Mouse (Mus musculus): ENCODE results near the gene 1110012L19Rik. TPM values are rescaled to one million over a fixed set of nuclear protein-coding genes. Genes with fewer than 3 reads are reported as not detected.
A peak's percentile ranks its signal among the peaks of the same experiment; 100 is the strongest.
"Not testable (repeated sequence)": the region's sequence is repeated elsewhere in the genome, so short reads cannot be mapped to it uniquely, and the experiment has no call there.

Gene 1110012L19Rik
- polyA plus RNA-seq (2015; fragmentation: Nextera tagmentation; extraction: Ambion mirVana): 26.7 and 30.3 TPM in 2 replicates

DNA sequence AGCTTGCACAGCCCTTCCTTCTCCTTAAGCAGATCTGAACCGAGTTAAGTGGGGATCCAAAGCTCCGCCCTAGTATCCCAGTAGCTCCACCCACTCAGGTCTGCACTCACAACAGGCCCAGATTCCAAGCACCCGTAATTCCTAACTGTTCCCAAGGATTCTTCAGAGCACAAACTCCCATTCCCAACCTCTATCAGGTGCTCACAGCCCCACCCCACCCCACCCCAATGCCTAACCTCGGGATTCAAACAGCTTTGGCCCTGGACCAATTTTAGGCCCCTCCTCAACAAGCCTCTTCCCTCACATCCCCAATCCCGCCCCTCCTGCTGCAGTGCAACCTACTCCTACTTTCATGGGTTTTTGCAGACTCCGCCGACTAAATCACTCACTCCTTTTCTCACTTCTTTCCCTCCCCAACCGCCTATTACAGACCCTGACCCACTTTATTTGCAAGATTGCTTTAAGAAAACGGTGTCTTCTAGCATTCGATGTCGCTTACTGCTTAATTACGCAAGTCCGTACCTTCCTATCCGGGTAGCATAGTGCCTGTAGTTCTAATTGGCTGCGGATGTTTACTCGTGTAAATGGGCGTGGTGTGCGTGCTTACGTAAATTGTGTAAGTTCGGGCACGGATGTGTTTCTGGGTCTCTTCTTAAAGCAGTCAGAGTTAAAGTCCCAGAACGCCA, at the start of gene 1110012L19Rik:
TSS of gene 1110012L19Rik (plus strand) at position 602 of the 686 bp plus-strand sequence.
- Histone ChIP-seq H3K27me3 (no peaks in the 10 kb centered on the region), H3K4me1 (no peaks in the 10 kb centered on the region), H3K9me3 (no peaks in the 10 kb centered on the region), H3K27ac (peak within 1 kb of the TSS; percentile 89), H3K36me3 (peaks cover 6% of the 10 kb centered on the region; the same call in 1 of the 2 replicates), H3K4me3 (peak within 1 kb of the TSS; percentile 51), H3K9ac (peak within 1 kb of the TSS; percentile 42; the same call in 1 of the 2 replicates), H3K4me2 (peak within 1 kb of the TSS; percentile 44)
- ATAC-seq (ENCODE audit: insufficient number of reproducible peaks, low FRiP score, low TSS enrichment, low read depth): peak; percentile 86
- 20% methylated on average over 22 of the region's 22 CpGs for WGBS

GRCm38 (mm10) chrX:70362985-70363384, 22.7 kb upstream of the 1110012L19Rik start:
- Histone ChIP-seq H3K9me3 (no peaks in the 10 kb centered on the region), H3K4me3 (no peak overlapping the region), H3K4me1 (0 out of 2 replicates have a peak, but pooled peaks cover 4% of the 10 kb centered on the region), H3K9ac (no peak overlapping the region), H3K27me3 (no peaks in the 10 kb centered on the region), H3K4me2 (no peak overlapping the region), H3K36me3 (peaks cover 13% of the 10 kb centered on the region; the same call in 1 of the 2 replicates), H3K27ac (no peak overlapping the region)
- 90% methylated on average over 7 of the region's 7 CpGs for WGBS
- ATAC-seq (ENCODE audit: insufficient number of reproducible peaks, low FRiP score, low TSS enrichment, low read depth): no peak

DNA sequence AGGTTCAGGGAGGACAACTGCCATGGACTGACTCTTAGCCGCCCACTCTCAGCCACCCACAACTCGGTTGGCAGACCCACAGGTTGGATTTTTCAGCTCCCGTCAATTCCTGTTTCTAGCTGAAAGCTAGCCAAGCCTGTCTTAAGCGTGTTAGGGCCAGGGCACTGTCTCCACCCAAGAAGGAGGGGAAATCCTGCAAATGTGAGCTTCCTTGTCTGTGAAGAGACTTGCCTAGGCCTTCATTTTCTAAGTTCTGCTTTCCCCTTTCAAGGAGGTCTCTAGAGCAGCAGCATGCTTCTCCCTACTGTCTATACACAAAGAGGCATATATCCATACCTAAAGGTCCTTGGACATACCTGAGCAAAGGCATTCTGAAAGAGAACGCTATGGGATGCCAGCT, 22.2 kb upstream of the 1110012L19Rik start:
- H3K9me3 ChIP-seq: no peaks in the 10 kb centered on the region
- WGBS: 69% methylated on average over 5 of the region's 5 CpGs
- peaks cover 13% of the 10 kb centered on the region; the same call in 1 of the 2 replicates for H3K36me3 ChIP-seq
- H3K4me1 ChIP-seq: 0 out of 2 replicates have a peak, but pooled peaks cover 4% of the 10 kb centered on the region
- H3K4me2 ChIP-seq: peak overlapping the region; percentile 38; the same call in 1 of the 2 replicates
- H3K27me3 ChIP-seq: no peaks in the 10 kb centered on the region
- no peak for ATAC-seq (ENCODE audit: insufficient number of reproducible peaks, low FRiP score, low TSS enrichment, low read depth)
- H3K9ac ChIP-seq: no peak overlapping the region
- peak overlapping the region; percentile 49; the same call in 1 of the 2 replicates for H3K4me3 ChIP-seq
- no peak overlapping the region for H3K27ac ChIP-seq

DNA sequence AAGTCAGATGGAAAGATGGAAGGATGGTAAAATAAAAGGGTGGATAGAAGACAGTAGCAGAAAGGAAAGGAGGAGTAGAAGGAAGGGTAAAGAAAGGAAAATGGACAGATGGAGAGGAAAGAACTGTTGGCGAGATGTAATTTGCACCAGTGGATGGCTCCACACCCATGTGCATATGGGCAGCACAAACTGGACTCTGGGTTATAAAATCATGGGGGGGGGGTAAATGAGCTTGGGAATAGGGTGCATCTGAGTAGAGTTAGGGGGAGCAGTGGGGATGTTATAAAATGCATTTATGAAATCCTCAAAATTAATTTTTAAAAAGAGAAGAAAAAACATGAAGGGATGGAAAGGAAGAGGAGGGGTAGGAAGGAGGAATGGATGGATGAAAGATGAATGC, 21.5 kb upstream of the 1110012L19Rik start:
- no peak for ATAC-seq (ENCODE audit: insufficient number of reproducible peaks, low FRiP score, low TSS enrichment, low read depth)
- 0 out of 2 replicates have a peak, but pooled peaks cover 4% of the 10 kb centered on the region for H3K4me1 ChIP-seq
- H3K4me3 ChIP-seq: peak overlapping the region; percentile 49
- H3K4me2 ChIP-seq: peak overlapping the region; percentile 38
- H3K27me3 ChIP-seq: no peaks in the 10 kb centered on the region
- 77% methylated on average over 1 of the region's 1 CpGs for WGBS
- H3K9ac ChIP-seq: peak overlapping the region; percentile 35; the same call in 1 of the 2 replicates
- no peaks in the 10 kb centered on the region for H3K9me3 ChIP-seq
- peaks cover 12% of the 10 kb centered on the region; the same call in 1 of the 2 replicates for H3K36me3 ChIP-seq
- no peak overlapping the region for H3K27ac ChIP-seq

GRCm38 (mm10) chrX:70364661-70365613, 20.7 kb upstream of the 1110012L19Rik start, which contains the start of gene Ids:
Ids (minus strand) TSS chrX:70365084.
- Histone ChIP-seq H3K4me3 (peak within 1 kb of the TSS; percentile 49), H3K27ac (peak within 1 kb of the TSS; percentile 68; the same call in 1 of the 2 replicates), H3K4me2 (peak within 1 kb of the TSS; percentile 39), H3K4me1 (0 out of 2 replicates have a peak, but pooled peaks cover 4% of the 10 kb centered on the region), H3K36me3 (peaks cover 6% of the 10 kb centered on the region; the same call in 1 of the 2 replicates), H3K27me3 (no peaks in the 10 kb centered on the region), H3K9me3 (no peaks in the 10 kb centered on the region), H3K9ac (peak within 1 kb of the TSS; percentile 35; the same call in 1 of the 2 replicates)
- peak; percentile 84 for ATAC-seq (ENCODE audit: insufficient number of reproducible peaks, low FRiP score, low TSS enrichment, low read depth)
- WGBS: 13% methylated on average over 45 of the region's 45 CpGs

DNA sequence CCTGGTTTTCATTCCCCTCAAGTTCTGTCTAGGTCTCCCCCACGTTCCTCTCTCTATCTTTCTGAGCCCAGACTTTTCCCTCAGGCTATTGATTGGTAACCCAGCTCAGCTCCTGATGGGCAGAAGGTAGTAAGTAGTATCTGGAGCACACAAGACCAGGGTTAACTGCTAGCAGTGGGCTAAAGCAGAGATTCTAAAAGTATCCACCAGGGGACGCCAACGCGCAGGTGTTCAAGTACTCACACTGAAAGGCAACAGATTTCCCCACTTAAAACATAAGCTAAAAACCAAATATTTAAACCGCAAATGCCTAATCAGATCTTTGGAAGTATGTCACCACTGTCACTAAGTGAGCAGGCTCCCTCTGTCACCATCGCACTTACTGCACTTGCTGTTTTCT, 15.9 kb upstream of the 1110012L19Rik start:
- H3K27ac ChIP-seq; H3K4me2 ChIP-seq; H3K9ac ChIP-seq; H3K4me3 ChIP-seq; H3K9me3 ChIP-seq; ATAC-seq (ENCODE audit: insufficient number of reproducible peaks, low FRiP score, low TSS enrichment, low read depth); H3K4me1 ChIP-seq; H3K36me3 ChIP-seq; H3K27me3 ChIP-seq: not testable (repeated sequence)
- 42% methylated on average over 2 of the region's 6 CpGs for WGBS

- not testable (repeated sequence) for H3K4me2 ChIP-seq; H3K4me1 ChIP-seq; H3K4me3 ChIP-seq; ATAC-seq (ENCODE audit: insufficient number of reproducible peaks, low FRiP score, low TSS enrichment, low read depth); H3K9me3 ChIP-seq; H3K27ac ChIP-seq; H3K36me3 ChIP-seq; H3K27me3 ChIP-seq; H3K9ac ChIP-seq
- WGBS: 63% methylated on average over 5 of the region's 6 CpGs
These were observed 11.1 kb upstream of the 1110012L19Rik start for GRCm38 (mm10) chrX:70374469-70375110.

- peak; percentile 16 for ATAC-seq (ENCODE audit: insufficient number of reproducible peaks, low FRiP score, low TSS enrichment, low read depth)
- WGBS: 54% methylated on average over 3 of the region's 3 CpGs
- Histone ChIP-seq H3K4me1 (no peaks in the 10 kb centered on the region), H3K4me3 (peak overlapping the region; percentile 51), H3K9ac (no peak overlapping the region), H3K27ac (peak overlapping the region; percentile 89), H3K9me3 (no peaks in the 10 kb centered on the region), H3K4me2 (peak overlapping the region; percentile 41), H3K27me3 (no peaks in the 10 kb centered on the region), H3K36me3 (peaks cover 6% of the 10 kb centered on the region; the same call in 1 of the 2 replicates)
These were observed 781 bp upstream of the 1110012L19Rik start for GRCm38 (mm10) chrX:70384917-70385275.

GRCm38 (mm10) chrX:70385962-70386351, 280 bp downstream of the 1110012L19Rik start:
- Histone ChIP-seq H3K9me3 (no peaks in the 10 kb centered on the region), H3K27ac (peak overlapping the region; percentile 89), H3K4me3 (peak overlapping the region; percentile 51), H3K9ac (peak overlapping the region; percentile 42; the same call in 1 of the 2 replicates), H3K4me2 (peak overlapping the region; percentile 44), H3K36me3 (peaks cover 6% of the 10 kb centered on the region; the same call in 1 of the 2 replicates), H3K4me1 (no peaks in the 10 kb centered on the region), H3K27me3 (no peaks in the 10 kb centered on the region)
- WGBS: 17% methylated on average over 11 of the region's 11 CpGs
- ATAC-seq (ENCODE audit: insufficient number of reproducible peaks, low FRiP score, low TSS enrichment, low read depth): no peak

DNA sequence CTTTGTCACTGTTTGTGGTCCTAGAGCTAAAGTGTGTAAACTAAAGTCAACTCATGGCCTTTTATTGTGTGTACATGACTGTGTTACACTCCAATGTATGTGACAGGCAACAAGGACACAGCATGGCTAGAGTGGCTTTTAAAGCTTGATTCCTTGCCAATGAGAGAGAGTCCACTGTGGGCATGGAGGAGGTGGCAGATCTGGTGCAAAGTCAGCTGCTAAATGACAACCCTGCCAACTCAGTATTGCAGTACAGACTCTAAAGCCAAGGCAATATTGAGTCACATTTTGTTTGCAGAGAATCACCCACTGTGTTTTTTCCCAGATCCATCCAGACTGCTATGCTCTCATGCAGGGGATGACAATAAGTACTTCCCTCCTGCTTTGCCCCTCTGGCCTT, 7.0 kb downstream of the 1110012L19Rik start:
- not testable (repeated sequence) for ATAC-seq (ENCODE audit: insufficient number of reproducible peaks, low FRiP score, low TSS enrichment, low read depth); H3K9ac ChIP-seq; H3K9me3 ChIP-seq; H3K4me2 ChIP-seq; H3K36me3 ChIP-seq; H3K27me3 ChIP-seq; H3K4me3 ChIP-seq; H3K4me1 ChIP-seq; H3K27ac ChIP-seq

GRCm38 (mm10) chrX:70425473-70425872, 39.8 kb downstream of the 1110012L19Rik start:
- WGBS: 68% methylated on average over 3 of the region's 3 CpGs
- not testable (repeated sequence) for H3K9ac ChIP-seq; H3K27me3 ChIP-seq; H3K9me3 ChIP-seq; H3K4me2 ChIP-seq; ATAC-seq (ENCODE audit: insufficient number of reproducible peaks, low FRiP score, low TSS enrichment, low read depth); H3K4me3 ChIP-seq; H3K4me1 ChIP-seq; H3K27ac ChIP-seq; H3K36me3 ChIP-seq

Data from limb, embryonic 15.5 days (tissue).